Mouse (Mus musculus) neural tube, embryonic 14.5 days (tissue): ENCODE measurements around the gene Crb3. TPM values are rescaled to one million over a fixed set of nuclear protein-coding genes. Genes with fewer than 3 reads are reported as not detected.

Experiments
- ATAC-seq: fragments of 200-750 bp; cut with Nextera tagmentation; 2 replicates; pipeline ENCODE4 v1.8.0; 2017; ENCODE audit warnings: low read depth, mild to moderate bottlenecking, moderate TSS enrichment, moderate library complexity
- H3K27ac ChIP-seq: fragments of 300-500 bp; sonication (generic); 2 replicates; pipeline ENCODE4 v1.5.1; 2014; ENCODE audit warnings: low read depth, mild to moderate bottlenecking, control low read depth, low read length, moderate library complexity, mixed read lengths
- H3K27me3 ChIP-seq: fragments of 300-500 bp; sonication (generic); 2 replicates; pipeline ENCODE4 v1.6.1; 2014; ENCODE audit warnings: low read length; ENCODE audit not compliant: control insufficient read depth, insufficient read depth
- H3K36me3 ChIP-seq: fragments of 300-500 bp; sonication (generic); 2 replicates; pipeline ENCODE4 v1.6.1; 2014; ENCODE audit warnings: low read length, mixed read lengths; ENCODE audit not compliant: control insufficient read depth, insufficient read depth
- H3K4me1 ChIP-seq: fragments of 300-500 bp; sonication (generic); 2 replicates; pipeline ENCODE4 v1.6.1; 2014; ENCODE audit warnings: low read length; ENCODE audit not compliant: control insufficient read depth, insufficient read depth
- H3K4me2 ChIP-seq: fragments of 300-500 bp; sonication (generic); 2 replicates; pipeline ENCODE4 v1.6.1; 2014; ENCODE audit warnings: mild to moderate bottlenecking, low read depth, low read length, control low read depth
- H3K4me3 ChIP-seq: fragments of 300-500 bp; sonication (generic); 2 replicates; pipeline ENCODE4 v1.5.1; 2014; ENCODE audit warnings: low read depth, low read length, control low read depth, mixed read lengths
- H3K9ac ChIP-seq: fragments of 300-500 bp; sonication (generic); replicated peaks from 2 replicates; pipeline ENCODE4 v1.6.1; 2014; ENCODE audit warnings: low read depth, mild to moderate bottlenecking, control low read depth, low read length, mixed read lengths
- H3K9me3 ChIP-seq: fragments of 300-500 bp; sonication (generic); 2 replicates; pipeline ENCODE4 v1.6.1; 2016; ENCODE audit warnings: low read length; ENCODE audit not compliant: control insufficient read depth
- WGBS: fragments of 180-500 bp; shearing (Covaris S2); extraction: QIAGEN DNeasy Blood & Tissue Kit; methylation state at CpG from one replicate; pipeline ENCODE4 v1.1.7; 2014; 5-methylcytosine and 5-hydroxymethylcytosine counted together
- polyA plus RNA-seq: library from polyadenylated mRNA; unstranded; fragments of >200 nt; fragmentation: Nextera tagmentation; extraction: Ambion mirVana; gene quantifications from 2 replicates; pipeline ENCODE4 v1.2.1, GENCODE M21; 2014

Gene Crb3
- polyA plus RNA-seq, 1 experiment from 2014 or later: 1.1 TPM

GRCm38 (mm10) chr17:57059486-57059977 is 627 bp downstream of the Crb3 start, which contains the start of gene Slc25a23:
Gene Slc25a23, minus strand, starts transcription at chr17:57059863.
- Histone ChIP-seq H3K36me3 (peaks cover 10% of the 10 kb centered on the region; the same call in 1 of the 2 replicates), H3K9ac (peak within 1 kb of the TSS; percentile 67), H3K27me3 (peaks cover 23% of the 10 kb centered on the region), H3K9me3 (no peaks in the 10 kb centered on the region), H3K4me1 (peaks cover 8% of the 10 kb centered on the region; the same call in 1 of the 2 replicates), H3K4me2 (peak within 1 kb of the TSS; percentile 58), H3K4me3 (peak within 1 kb of the TSS; percentile 78), H3K27ac (peak within 1 kb of the TSS; percentile 70)
- peak; percentile 85 for ATAC-seq
- under 1% methylated on average over 33 of the region's 45 CpGs for WGBS

GRCm38 (mm10) chr17:57060231-57060801 is 1.4 kb downstream of the Crb3 start:
- ATAC-seq: peak; percentile 89
- Histone ChIP-seq H3K4me3 (peak overlapping the region; percentile 78), H3K9ac (peak overlapping the region; percentile 41), H3K9me3 (no peaks in the 10 kb centered on the region), H3K36me3 (peaks cover 5% of the 10 kb centered on the region; the same call in 1 of the 2 replicates), H3K27me3 (peaks cover 23% of the 10 kb centered on the region), H3K4me1 (peaks cover 8% of the 10 kb centered on the region; the same call in 1 of the 2 replicates), H3K4me2 (peak overlapping the region; percentile 58), H3K27ac (peak overlapping the region; percentile 70)
- under 1% methylated on average over 44 of the region's 44 CpGs for WGBS

GRCm38 (mm10) chr17:57061069-57061468 is 2.2 kb downstream of the Crb3 start:
- H3K27ac ChIP-seq: no peak overlapping the region
- peaks cover 23% of the 10 kb centered on the region for H3K27me3 ChIP-seq
- peak overlapping the region; percentile 58 for H3K4me2 ChIP-seq
- peak overlapping the region; percentile 78; the same call in 1 of the 2 replicates for H3K4me3 ChIP-seq
- H3K4me1 ChIP-seq: peaks cover 8% of the 10 kb centered on the region; the same call in 1 of the 2 replicates
- WGBS: 40% methylated on average over 10 of the region's 10 CpGs
- H3K9me3 ChIP-seq: no peaks in the 10 kb centered on the region
- no peak for ATAC-seq
- H3K9ac ChIP-seq: no peak overlapping the region
- H3K36me3 ChIP-seq: peaks cover 5% of the 10 kb centered on the region; the same call in 1 of the 2 replicates

- no peak for ATAC-seq
- H3K36me3 ChIP-seq: no peaks in the 10 kb centered on the region
- no peaks in the 10 kb centered on the region for H3K9me3 ChIP-seq
- H3K4me2 ChIP-seq: peak overlapping the region; percentile 35; the same call in 1 of the 2 replicates
- H3K4me1 ChIP-seq: peaks cover 8% of the 10 kb centered on the region; the same call in 1 of the 2 replicates
- peaks cover 23% of the 10 kb centered on the region for H3K27me3 ChIP-seq
- peak overlapping the region; percentile 25 for H3K4me3 ChIP-seq
- H3K27ac ChIP-seq: no peak overlapping the region
- whole genome bisulfite sequencing: 1% methylated on average over 39 of the region's 39 CpGs
- H3K9ac ChIP-seq: no peak overlapping the region
Observed at GRCm38 (mm10) chr17:57062011-57062521, 3.2 kb downstream of the Crb3 start.

GRCm38 (mm10) chr17:57062548-57062947 is 3.6 kb downstream of the Crb3 start:
- H3K4me1 ChIP-seq: peaks cover 8% of the 10 kb centered on the region; the same call in 1 of the 2 replicates
- H3K4me3 ChIP-seq: 0 out of 2 replicates have a peak overlapping the region, but pooled peaks have one; percentile 25
- no peaks in the 10 kb centered on the region for H3K9me3 ChIP-seq
- no peaks in the 10 kb centered on the region for H3K36me3 ChIP-seq
- 0 out of 2 replicates have a peak overlapping the region, but pooled peaks have one; percentile 35 for H3K4me2 ChIP-seq
- H3K27ac ChIP-seq: no peak overlapping the region
- H3K27me3 ChIP-seq: peaks cover 23% of the 10 kb centered on the region
- ATAC-seq: no peak
- no peak overlapping the region for H3K9ac ChIP-seq
- WGBS: under 1% methylated on average over 22 of the region's 22 CpGs

- Histone ChIP-seq H3K27ac (no peak overlapping the region), H3K4me2 (no peak overlapping the region), H3K4me1 (peaks cover 8% of the 10 kb centered on the region; the same call in 1 of the 2 replicates), H3K9ac (no peak overlapping the region), H3K9me3 (no peaks in the 10 kb centered on the region), H3K36me3 (no peaks in the 10 kb centered on the region), H3K4me3 (no peak overlapping the region), H3K27me3 (peaks cover 23% of the 10 kb centered on the region)
- 5% methylated on average over 8 of the region's 8 CpGs for WGBS
- no peak for ATAC-seq
Observed at GRCm38 (mm10) chr17:57063031-57063430, 4.1 kb downstream of the Crb3 start.

GRCm38 (mm10) chr17:57066908-57067307 is 8.0 kb downstream of the Crb3 start:
- 70% methylated on average over 5 of the region's 5 CpGs for WGBS
- ATAC-seq: no peak

GRCm38 (mm10) chr17:57070272-57070671 is 11.4 kb downstream of the Crb3 start:
- WGBS: 7% methylated on average over 9 of the region's 9 CpGs
- Histone ChIP-seq H3K4me2 (peak overlapping the region; percentile 3), H3K27ac (no peak overlapping the region), H3K4me3 (no peak overlapping the region; the same call in 1 of the 2 replicates), H3K36me3 (no peaks in the 10 kb centered on the region), H3K27me3 (no peaks in the 10 kb centered on the region), H3K4me1 (no peaks in the 10 kb centered on the region; the same call in 1 of the 2 replicates), H3K9me3 (no peaks in the 10 kb centered on the region), H3K9ac (no peak overlapping the region; the same call in 1 of the 2 replicates)
- ATAC-seq: no peak

More at GRCm38 (mm10) chr17:57066908-57067307, 8.0 kb downstream of the Crb3 start:
- H3K9me3 ChIP-seq: no peaks in the 10 kb centered on the region
- H3K27me3 ChIP-seq: peaks cover 15% of the 10 kb centered on the region
- peaks cover 4% of the 10 kb centered on the region; the same call in 1 of the 2 replicates for H3K4me1 ChIP-seq
- H3K4me2 ChIP-seq: no peak overlapping the region
- H3K36me3 ChIP-seq: no peaks in the 10 kb centered on the region
- H3K9ac ChIP-seq: no peak overlapping the region
- H3K4me3 ChIP-seq: no peak overlapping the region
- no peak overlapping the region for H3K27ac ChIP-seq

- peak; percentile 47; the same call in 1 of the 2 replicates for ATAC-seq
- WGBS: 4% methylated on average over 11 of the region's 11 CpGs
- no peaks in the 10 kb centered on the region for H3K36me3 ChIP-seq
- no peak overlapping the region for H3K4me3 ChIP-seq
- no peak overlapping the region for H3K9ac ChIP-seq
- H3K4me2 ChIP-seq: peak overlapping the region; percentile 3; the same call in 1 of the 2 replicates
- H3K4me1 ChIP-seq: no peaks in the 10 kb centered on the region; the same call in 1 of the 2 replicates
- H3K27me3 ChIP-seq: no peaks in the 10 kb centered on the region
- no peak overlapping the region for H3K27ac ChIP-seq
- no peaks in the 10 kb centered on the region for H3K9me3 ChIP-seq
Observed at GRCm38 (mm10) chr17:57070699-57071098, 11.8 kb downstream of the Crb3 start.
